Mouse (Mus musculus) c-Kit-positive CD71-negative TER-119-negative erythroid progenitor cells, embryonic 14.5 days (primary cell): ENCODE data around the gene Arfgef2.

Source experiments
- DNase-seq: peaks from one replicate; pipeline ENCODE4 v3.0.0-alpha.2; 2013; ENCODE audit warnings: low read depth

Gene Arfgef2

GRCm38 (mm10) chr2:166859214-166859613 lies 53.8 kb downstream of the Arfgef2 start:
- DNase-seq = no peak

- no peak for DNase-seq
These were observed 57.1 kb downstream of the Arfgef2 start for GRCm38 (mm10) chr2:166862505-166862904.

GRCm38 (mm10) chr2:166865476-166865875 lies 60.1 kb downstream of the Arfgef2 start:
- DNase-seq = no peak

- DNase-seq = no peak
These were observed 65.0 kb downstream of the Arfgef2 start for GRCm38 (mm10) chr2:166870271-166870865.

GRCm38 (mm10) chr2:166870899-166871298 lies 65.5 kb downstream of the Arfgef2 start:
- DNase-seq = no peak

GRCm38 (mm10) chr2:166874675-166875280 lies 69.4 kb downstream of the Arfgef2 start:
- no peak for DNase-seq

GRCm38 (mm10) chr2:166875561-166875960 lies 70.2 kb downstream of the Arfgef2 start:
- DNase-seq = no peak

GRCm38 (mm10) chr2:166876331-166876730 lies 70.9 kb downstream of the Arfgef2 start:
- no peak for DNase-seq

- no peak for DNase-seq
These were observed 79.7 kb downstream of the Arfgef2 start for GRCm38 (mm10) chr2:166885066-166885465.

GRCm38 (mm10) chr2:166885619-166886018 lies 80.2 kb downstream of the Arfgef2 start:
- DNase-seq = no peak

- DNase-seq = no peak
These were observed 80.8 kb downstream of the Arfgef2 start for GRCm38 (mm10) chr2:166886231-166886630.

GRCm38 (mm10) chr2:166887816-166888215 lies 82.4 kb downstream of the Arfgef2 start:
- no peak for DNase-seq

- DNase-seq = no peak
These were observed 86.0 kb downstream of the Arfgef2 start for GRCm38 (mm10) chr2:166891366-166891880.

- no peak for DNase-seq
These were observed 86.8 kb downstream of the Arfgef2 start for GRCm38 (mm10) chr2:166892158-166892680.

- no peak for DNase-seq
These were observed 87.6 kb downstream of the Arfgef2 start for GRCm38 (mm10) chr2:166893036-166893435.

GRCm38 (mm10) chr2:166896368-166896767 lies 91.0 kb downstream of the Arfgef2 start:
- no peak for DNase-seq

GRCm38 (mm10) chr2:166896974-166897373 lies 91.6 kb downstream of the Arfgef2 start:
- DNase-seq = no peak

GRCm38 (mm10) chr2:166899161-166899560 lies 93.8 kb downstream of the Arfgef2 start:
- no peak for DNase-seq

- no peak for DNase-seq
These were observed 94.4 kb downstream of the Arfgef2 start for GRCm38 (mm10) chr2:166899746-166900145.

- no peak for DNase-seq
These were observed 95.6 kb downstream of the Arfgef2 start for GRCm38 (mm10) chr2:166900792-166901505.

GRCm38 (mm10) chr2:166903719-166904282 lies 98.4 kb downstream of the Arfgef2 start:
- no peak for DNase-seq

GRCm38 (mm10) chr2:166905711-166906522 lies 100.5 kb downstream of the Arfgef2 start, which contains the start of gene Cse1l:
TSS of gene Cse1l (plus strand) at chr2:166906040.
- peak; percentile 95 for DNase-seq
